In the genomic region with DNA sequence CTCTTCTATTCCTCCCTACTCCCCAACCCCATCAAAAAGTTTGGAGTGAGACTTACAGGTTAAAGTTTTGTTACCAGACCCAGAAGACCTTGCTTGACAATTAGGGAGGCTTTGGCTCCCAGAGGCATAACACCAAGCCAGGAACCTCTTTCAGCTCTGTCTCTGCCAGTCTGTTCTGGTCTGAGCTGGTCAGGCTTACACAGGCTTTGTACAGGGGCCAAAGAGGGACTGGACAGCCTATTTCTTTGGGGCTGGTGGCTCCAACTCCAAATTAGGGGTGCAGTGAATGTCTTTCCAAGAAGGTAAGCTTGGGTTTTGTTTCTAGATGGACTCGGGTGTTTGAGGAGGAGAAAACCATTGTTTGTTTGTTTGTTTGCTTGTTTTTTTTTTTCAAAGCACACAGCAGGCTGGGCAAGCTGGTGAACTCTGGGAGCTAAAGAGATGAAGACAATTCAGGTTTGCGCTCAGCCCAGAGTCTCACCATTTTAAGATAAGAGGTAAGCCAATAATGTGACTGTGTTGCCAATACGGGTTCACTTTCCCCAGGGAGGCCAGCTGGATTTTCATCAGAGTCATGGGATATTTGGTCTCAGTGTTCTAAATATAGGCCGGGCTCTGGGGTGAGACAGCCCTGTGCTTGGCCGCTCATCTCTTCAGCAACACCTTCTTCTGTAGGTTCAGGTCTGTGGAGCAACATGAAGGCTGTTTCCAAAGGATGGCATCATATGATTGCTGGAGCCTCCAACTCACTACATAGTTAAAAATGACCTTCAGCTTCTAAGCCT, we compare ENCODE assay signal across 15 mouse cellular contexts.
A peak's percentile ranks its signal among the peaks of the same experiment; 100 is the strongest.
DNase-seq lines count a peak whose midpoint lies in the region; ATAC-seq and TF ChIP-seq lines count a peak whose summit lies in the region.
"Had no signal": no experiment of that assay in that cellular context is flagged by ENCODE, and none has a peak within 500 bp of the region (broad histone marks: within the 10 kb centered on the region; RNA-seq: fewer than 3 reads in every experiment).

No protein-coding gene starts in this region.

- 0 out of 2 replicates have a peak, but pooled peaks have one; percentile 49 for ATAC-seq in hindbrain, postnatal 0 days
- no peak for ATAC-seq in hindbrain, embryonic 12.5 days (ENCODE audit: low FRiP score)
- ATAC-seq in forebrain, embryonic 14.5 days = no peak

- DNase-seq in hindbrain, postnatal 0 days (ENCODE audit: low spot score) = no peak
- no peak for DNase-seq in CH12.LX (ENCODE audit: extremely low read depth)
- DNase-seq in heart, adult 18-20 months = peak; percentile 56 to 78
- DNase-seq in heart, postnatal 4 days = peak; percentile 21
- DNase-seq in adrenal gland, postnatal 4 days (ENCODE audit: low spot score in 2 of 2) = no peak
- DNase-seq in forebrain, embryonic 14.5 days (ENCODE audit: low spot score) = no peak
- DNase-seq: lung, postnatal 36 days; midbrain, embryonic 14.5 days; thymus, postnatal 25 days had no signal

- no peak for TF ChIP-seq CTCF in hindbrain, postnatal 0 days (IDR thresholded peaks at IDR 0.05; ENCODE audit: low read depth)
- no peak for TF ChIP-seq CTCF in CH12.LX (conservative IDR thresholded peaks at IDR 0.05 in 1 of 2, IDR thresholded peaks at IDR 0.05 in 1 of 2; ENCODE audit: low read depth in 2 of 2, low read length in 2 of 2)

- no peaks in the 10 kb centered on the region; the same call in 1 of the 2 replicates for H3K79me2 ChIP-seq in CH12.LX (replicated peaks; ENCODE audit: control insufficient read depth, extremely low read depth, insufficient read depth, poor library complexity, severe bottlenecking)

- TF ChIP-seq RAD21 in CH12.LX (IDR thresholded peaks at IDR 0.05; ENCODE audit: low read depth, low read length) = no peak

- H3K9ac ChIP-seq in hindbrain, postnatal 0 days (replicated peaks; ENCODE audit: low read length) = no peak overlapping the region
- H3K9ac ChIP-seq in hindbrain, embryonic 12.5 days = no peak overlapping the region
- no peak overlapping the region for H3K9ac ChIP-seq in CH12.LX (ENCODE audit: insufficient read depth, low read depth)
- H3K9ac ChIP-seq in forebrain, embryonic 14.5 days (ENCODE audit: low read length) = no peak overlapping the region
- H3K9ac ChIP-seq: hindbrain, embryonic 14.5 days; liver, embryonic 14.5 days; neural tube, embryonic 13.5 days; stomach, embryonic 15.5 days had no signal

- in situ Hi-C loops in CH12.LX (cut with MboI; ENCODE audit: low pct_ligation_motif_present, low pct_unique_long_range_greater_than_20kb, low sequenced_read_pairs) = no loop called here

- no peaks in the 10 kb centered on the region for H3K36me3 ChIP-seq in hindbrain, postnatal 0 days (ENCODE audit: insufficient read depth, low read length)
- no peaks in the 10 kb centered on the region for H3K36me3 ChIP-seq in hindbrain, embryonic 12.5 days
- H3K36me3 ChIP-seq in CH12.LX (replicated peaks in 1 of 2; ENCODE audit: control insufficient read depth in 1 of 2, insufficient read depth in 1 of 2, low read length in 1 of 2) = no peaks in the 10 kb centered on the region
- no peaks in the 10 kb centered on the region for H3K36me3 ChIP-seq in forebrain, embryonic 14.5 days (ENCODE audit: control insufficient read depth, insufficient read depth, low read length)
- H3K36me3 ChIP-seq: limb, embryonic 10.5 days; neural tube, embryonic 13.5 days; stomach, embryonic 15.5 days had no signal

- dilution Hi-C loops in CH12.LX (cut with MboI; ENCODE audit: extremely low pct_ligation_motif_present, extremely low pct_unique_long_range_greater_than_20kb, low sequenced_read_pairs) = no loop called here

- H3K4me1 ChIP-seq in hindbrain, postnatal 0 days (ENCODE audit: insufficient read depth, low read length) = no peaks in the 10 kb centered on the region
- no peaks in the 10 kb centered on the region for H3K4me1 ChIP-seq in hindbrain, embryonic 12.5 days
- peaks cover 0 to 12% of the 10 kb centered on the region in 2 experiments; a peak in 1 of 4 replicates for H3K4me1 ChIP-seq in CH12.LX (ENCODE audit: control insufficient read depth in 1 of 2, insufficient read depth in 2 of 2)
- no peaks in the 10 kb centered on the region for H3K4me1 ChIP-seq in forebrain, embryonic 14.5 days (ENCODE audit: control insufficient read depth, insufficient read depth, low read length)
- H3K4me1 ChIP-seq: limb, embryonic 10.5 days; neural tube, embryonic 13.5 days; stomach, embryonic 15.5 days had no signal

- H3K27ac ChIP-seq in hindbrain, postnatal 0 days = no peak overlapping the region
- no peak overlapping the region for H3K27ac ChIP-seq in hindbrain, embryonic 12.5 days
- H3K27ac ChIP-seq in CH12.LX (ENCODE audit: insufficient read depth, low read depth) = no peak overlapping the region
- no peak overlapping the region for H3K27ac ChIP-seq in forebrain, embryonic 14.5 days (ENCODE audit: low read depth, low read length)
- H3K27ac ChIP-seq: hindbrain, embryonic 14.5 days; limb, embryonic 10.5 days; liver, embryonic 14.5 days; neural tube, embryonic 13.5 days; stomach, embryonic 15.5 days had no signal

- TF ChIP-seq EP300 in CH12.LX (IDR thresholded peaks at IDR 0.05; ENCODE audit: low read length) = no peak

- no peak overlapping the region for H3K4me2 ChIP-seq in hindbrain, postnatal 0 days (ENCODE audit: low read depth, low read length)
- no peak overlapping the region for H3K4me2 ChIP-seq in hindbrain, embryonic 12.5 days (replicated peaks)
- 0 out of 2 replicates have a peak overlapping the region, but pooled peaks have one; percentile 13 for H3K4me2 ChIP-seq in CH12.LX (ENCODE audit: insufficient read depth, low read depth, poor library complexity, severe bottlenecking)
- no peak overlapping the region for H3K4me2 ChIP-seq in forebrain, embryonic 14.5 days (ENCODE audit: low read length)
- H3K4me2 ChIP-seq: hindbrain, embryonic 14.5 days; neural tube, embryonic 13.5 days; stomach, embryonic 15.5 days had no signal

- no peaks in the 10 kb centered on the region for H3K9me3 ChIP-seq in hindbrain, postnatal 0 days (ENCODE audit: low read length)
- no peaks in the 10 kb centered on the region for H3K9me3 ChIP-seq in hindbrain, embryonic 12.5 days (replicated peaks)
- H3K9me3 ChIP-seq in CH12.LX (replicated peaks; ENCODE audit: low read length) = no peaks in the 10 kb centered on the region
- H3K9me3 ChIP-seq in forebrain, embryonic 14.5 days (replicated peaks; ENCODE audit: control insufficient read depth, low read length) = no peaks in the 10 kb centered on the region
- H3K9me3 ChIP-seq: limb, embryonic 10.5 days; neural tube, embryonic 13.5 days; stomach, embryonic 15.5 days had no signal

- TF ChIP-seq POLR2A in CH12.LX (IDR thresholded peaks at IDR 0.05; ENCODE audit: low read depth, low read length) = no peak

- H3K4me3 ChIP-seq in hindbrain, postnatal 0 days (ENCODE audit: low read length) = no peak overlapping the region
- H3K4me3 ChIP-seq in hindbrain, embryonic 12.5 days = no peak overlapping the region
- no peak overlapping the region for H3K4me3 ChIP-seq in CH12.LX (replicated peaks in 1 of 3; ENCODE audit: low read depth in 2 of 3, low read length in 2 of 3, poor library complexity in 1 of 3)
- H3K4me3 ChIP-seq in forebrain, embryonic 14.5 days (ENCODE audit: low read depth, low read length) = no peak overlapping the region
- H3K4me3 ChIP-seq: limb, embryonic 10.5 days; neural tube, embryonic 13.5 days; stomach, embryonic 15.5 days had no signal

- WGBS in hindbrain, postnatal 0 days = 85% methylated on average over 5 of the region's 5 CpGs
- 83% methylated on average over 5 of the region's 5 CpGs for WGBS in hindbrain, embryonic 12.5 days
- 88% methylated on average over 5 of the region's 5 CpGs for WGBS in forebrain, embryonic 14.5 days

- no peaks in the 10 kb centered on the region for H3K27me3 ChIP-seq in hindbrain, postnatal 0 days (ENCODE audit: insufficient read depth, low read length)
- H3K27me3 ChIP-seq in hindbrain, embryonic 12.5 days = no peaks in the 10 kb centered on the region
- peaks cover 4% of the 10 kb centered on the region for H3K27me3 ChIP-seq in CH12.LX (replicated peaks)
- no peaks in the 10 kb centered on the region for H3K27me3 ChIP-seq in forebrain, embryonic 14.5 days (replicated peaks; ENCODE audit: control insufficient read depth, insufficient read depth, low read length)
- H3K27me3 ChIP-seq: neural tube, embryonic 13.5 days; stomach, embryonic 15.5 days had no signal

TF ChIP-seq in CH12.LX, 34 proteins besides CTCF, POLR2A, EP300 and RAD21:
- TF ChIP-seq USF2 (conservative IDR thresholded peaks at IDR 0.05; ENCODE audit: low read depth, low read length) (no peak), MYC (IDR thresholded peaks at IDR 0.05; ENCODE audit: low read depth, low read length) (no peak), SIN3A (IDR thresholded peaks at IDR 0.05; ENCODE audit: low read length) (no peak), POLR2AphosphoS2 (IDR thresholded peaks at IDR 0.05; ENCODE audit: low read depth, low read length) (no peak), RCOR1 (conservative IDR thresholded peaks at IDR 0.05; ENCODE audit: low read depth, low read length) (no peak), ELF1 (IDR thresholded peaks at IDR 0.05; ENCODE audit: low read depth, low read length) (no peak), NRF1 (IDR thresholded peaks at IDR 0.05; ENCODE audit: low read depth, low read length) (no peak), CHD1 (IDR thresholded peaks at IDR 0.05; ENCODE audit: low read depth, low read length) (no peak), IRF4 (IDR thresholded peaks at IDR 0.05; ENCODE audit: low read depth, low read length) (no peak), KAT2A (IDR thresholded peaks at IDR 0.05; ENCODE audit: insufficient replicate concordance, low read length) (no peak), HCFC1 (IDR thresholded peaks at IDR 0.05; ENCODE audit: low read depth, low read length) (no peak), USF1 (IDR thresholded peaks at IDR 0.05; ENCODE audit: low read depth, low read length) (no peak), JUN (IDR thresholded peaks at IDR 0.05; ENCODE audit: insufficient read depth, low read depth, low read length) (no peak), TCF12 (IDR thresholded peaks at IDR 0.05; ENCODE audit: low read depth, low read length) (no peak), MAFK (IDR thresholded peaks at IDR 0.05; ENCODE audit: insufficient replicate concordance, low read length) (no peak)

Comparison
In these comparisons a context has a peak if more than half of its experiments do, and no peak if none do; other contexts are left out.
1. DNase-seq: peak in heart, adult 18-20 months (2 of 2) and heart, postnatal 4 days (single experiment); none in hindbrain, postnatal 0 days (single experiment), CH12.LX (single experiment), adrenal gland, postnatal 4 days (0 of 2) and forebrain, embryonic 14.5 days (single experiment).